Mouse (Mus musculus) thymus, adult 2 months (tissue): ENCODE data around the gene Pcgf5.

ENCODE experiments used
- CTCF ChIP-seq: fragments of 200-500 bp; IDR thresholded peaks from 2 replicates; pipeline ENCODE4 v1.5.1; 2012; ENCODE audit warnings: mild to moderate bottlenecking, control low read depth, low read length, moderate library complexity, borderline replicate concordance; ENCODE audit not compliant: control insufficient read depth, poor library complexity, insufficient read depth; ENCODE audit errors: extremely low read depth
- POLR2A ChIP-seq: fragments of 200-500 bp; IDR thresholded peaks from 2 replicates; pipeline ENCODE4 v1.6.1; 2012; ENCODE audit warnings: mild to moderate bottlenecking, low read length, control low read depth, moderate library complexity; ENCODE audit not compliant: control insufficient read depth, poor library complexity, insufficient read depth; ENCODE audit errors: extremely low read depth

DNA sequence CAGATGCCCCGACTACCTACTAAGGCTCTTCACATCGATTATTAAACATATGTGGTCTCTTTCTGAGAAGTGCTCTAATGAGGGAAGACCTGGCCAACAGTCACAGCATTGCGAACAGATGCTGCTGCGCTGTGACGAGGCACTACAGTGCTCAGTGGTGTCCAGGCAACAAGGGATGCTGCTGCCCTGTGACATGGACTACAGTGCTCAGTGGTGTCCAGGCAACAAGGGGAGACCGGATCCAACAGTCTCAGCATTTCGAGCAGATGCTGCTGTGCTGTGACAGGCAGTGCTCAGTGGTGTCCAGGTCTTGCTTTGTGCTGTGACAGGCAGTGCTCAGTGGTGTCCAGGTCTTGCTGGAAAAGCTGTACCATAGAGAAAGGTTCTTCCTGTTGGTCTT, 29.6 kb downstream of the Pcgf5 start:
- TF ChIP-seq CTCF (no peak), POLR2A (no peak)
